Mouse (Mus musculus) heart, postnatal 4 days (tissue): Measurements from ENCODE around the gene Arhgef38. TPM values are rescaled to one million over a fixed set of nuclear protein-coding genes. Genes with fewer than 3 reads are reported as not detected.
A peak's percentile ranks its signal among the peaks of the same experiment; 100 is the strongest.

ENCODE experiments used
- DNase-seq: peaks from one replicate; pipeline ENCODE4 v3.0.0; 2021
- total RNA-seq, 2 experiments: library from RNA; stranded (reverse); gene quantifications; 2 replicates each; pipeline ENCODE4 v1.2.3; 2021

Arhgef38 gene
- total RNA-seq: not detected

GRCm38 (mm10) chr3:133234821-133235295, at the start of gene Arhgef38:
Gene Arhgef38 (minus strand): TSS chr3:133234949.
- DNase-seq: no peak

GRCm38 (mm10) chr3:133271887-133272286, 37.1 kb upstream of the Arhgef38 start:
- peak; percentile 84 for DNase-seq

- DNase-seq: no peak
These were observed 24.1 kb upstream of the Arhgef38 start for GRCm38 (mm10) chr3:133258860-133259259.

GRCm38 (mm10) chr3:133255842-133256241, 21.1 kb upstream of the Arhgef38 start:
- DNase-seq: no peak

GRCm38 (mm10) chr3:133244027-133244426, 9.3 kb upstream of the Arhgef38 start:
- DNase-seq: no peak

- no peak for DNase-seq
These were observed 7.2 kb upstream of the Arhgef38 start for GRCm38 (mm10) chr3:133241916-133242315.

GRCm38 (mm10) chr3:133233993-133234392, 756 bp downstream of the Arhgef38 start:
- no peak for DNase-seq

GRCm38 (mm10) chr3:133230427-133230826, 4.3 kb downstream of the Arhgef38 start:
- DNase-seq: no peak

GRCm38 (mm10) chr3:133229594-133229993, 5.2 kb downstream of the Arhgef38 start:
- DNase-seq: no peak

GRCm38 (mm10) chr3:133227258-133228012, 7.3 kb downstream of the Arhgef38 start:
- no peak for DNase-seq

GRCm38 (mm10) chr3:133218501-133218900, 16.2 kb downstream of the Arhgef38 start:
- no peak for DNase-seq

- no peak for DNase-seq
These were observed 19.4 kb downstream of the Arhgef38 start for GRCm38 (mm10) chr3:133215198-133215819.

- DNase-seq: no peak
These were observed 21.2 kb downstream of the Arhgef38 start for GRCm38 (mm10) chr3:133213434-133214114.

GRCm38 (mm10) chr3:133211324-133211723, 23.4 kb downstream of the Arhgef38 start:
- DNase-seq: no peak

- no peak for DNase-seq
These were observed 31.0 kb downstream of the Arhgef38 start for GRCm38 (mm10) chr3:133203713-133204112.

GRCm38 (mm10) chr3:133202171-133202570, 32.6 kb downstream of the Arhgef38 start:
- DNase-seq: no peak

- no peak for DNase-seq
These were observed 45.8 kb downstream of the Arhgef38 start for GRCm38 (mm10) chr3:133188930-133189329.

GRCm38 (mm10) chr3:133187524-133187923, 47.2 kb downstream of the Arhgef38 start:
- no peak for DNase-seq

- no peak for DNase-seq
These were observed 58.6 kb downstream of the Arhgef38 start for GRCm38 (mm10) chr3:133176033-133176750.

- no peak for DNase-seq
These were observed 62.5 kb downstream of the Arhgef38 start for GRCm38 (mm10) chr3:133172291-133172690.

- DNase-seq: no peak
These were observed 65.0 kb downstream of the Arhgef38 start for GRCm38 (mm10) chr3:133169737-133170136.

- no peak for DNase-seq
These were observed 67.2 kb downstream of the Arhgef38 start for GRCm38 (mm10) chr3:133167550-133167949.

- no peak for DNase-seq
These were observed 69.6 kb downstream of the Arhgef38 start for GRCm38 (mm10) chr3:133165130-133165529.
